Mouse (Mus musculus): ENCODE results near the gene Luzp2.
"Not testable (repeated sequence)": the region's sequence is repeated elsewhere in the genome, so short reads cannot be mapped to it uniquely, and the experiment has no call there.

Gene Luzp2

GRCm38 (mm10) chr7:55000397-55000796 lies 165.1 kb downstream of the Luzp2 start:
- DNase-seq (ENCODE audit: low read depth), result no peak

- no peak for DNase-seq (ENCODE audit: low read depth)
Observed at GRCm38 (mm10) chr7:55009173-55009771, 174.0 kb downstream of the Luzp2 start.

- not testable (repeated sequence) for DNase-seq (ENCODE audit: low read depth)
Observed at GRCm38 (mm10) chr7:55133850-55134249, 298.6 kb downstream of the Luzp2 start.

GRCm38 (mm10) chr7:55188927-55189326 lies 353.6 kb downstream of the Luzp2 start:
- DNase-seq (ENCODE audit: low read depth), result no peak

GRCm38 (mm10) chr7:55189496-55189895 lies 354.2 kb downstream of the Luzp2 start:
- no peak for DNase-seq (ENCODE audit: low read depth)

GRCm38 (mm10) chr7:55190655-55191054 lies 355.4 kb downstream of the Luzp2 start:
- no peak for DNase-seq (ENCODE audit: low read depth)

- DNase-seq (ENCODE audit: low read depth), result no peak
Observed at GRCm38 (mm10) chr7:55198806-55199205, 363.5 kb downstream of the Luzp2 start.

GRCm38 (mm10) chr7:55222997-55223396 lies 387.7 kb downstream of the Luzp2 start:
- DNase-seq (ENCODE audit: low read depth), result no peak

GRCm38 (mm10) chr7:55229407-55229806 lies 394.1 kb downstream of the Luzp2 start:
- DNase-seq (ENCODE audit: low read depth), result no peak
